Mouse (Mus musculus) forebrain, embryonic 11.5 days (tissue): ENCODE measurements around the gene Fam83g. TPM values are rescaled to one million over a fixed set of nuclear protein-coding genes. Genes with fewer than 3 reads are reported as not detected.
A peak's percentile ranks its signal among the peaks of the same experiment; 100 is the strongest.

Experiments
- ATAC-seq: fragments of 200-750 bp; cut with Nextera tagmentation; replicated peaks from 2 replicates; pipeline ENCODE4 v1.8.0; 2017; ENCODE audit warnings: moderate TSS enrichment; ENCODE audit not compliant: low FRiP score
- DNase-seq: peaks from one replicate; pipeline ENCODE4 v3.0.0-alpha.2; 2017; ENCODE audit warnings: low spot score
- H3K27ac ChIP-seq: fragments of 300-500 bp; sonication (generic); 2 replicates; pipeline ENCODE4 v1.5.1; 2014; ENCODE audit warnings: low read depth, low read length
- H3K27me3 ChIP-seq: fragments of 300-500 bp; sonication (generic); 2 replicates; pipeline ENCODE4 v1.6.1; 2014; ENCODE audit warnings: mild to moderate bottlenecking, low read length, mixed read lengths; ENCODE audit not compliant: control insufficient read depth, insufficient read depth
- H3K36me3 ChIP-seq: fragments of 300-500 bp; sonication (generic); 2 replicates; pipeline ENCODE4 v1.6.1; 2014; ENCODE audit warnings: mild to moderate bottlenecking, low read length, moderate library complexity, mixed read lengths; ENCODE audit not compliant: control insufficient read depth, insufficient read depth
- H3K4me1 ChIP-seq: fragments of 300-500 bp; sonication (generic); replicated peaks from 2 replicates; pipeline ENCODE4 v1.6.1; 2014; ENCODE audit warnings: low read length, mixed read lengths; ENCODE audit not compliant: control insufficient read depth, insufficient read depth
- H3K4me2 ChIP-seq: fragments of 300-500 bp; sonication (generic); 2 replicates; pipeline ENCODE4 v1.6.1; 2014; ENCODE audit warnings: low read depth, mild to moderate bottlenecking, low read length, moderate library complexity, mixed read lengths; ENCODE audit not compliant: severe bottlenecking
- H3K4me3 ChIP-seq: fragments of 300-500 bp; sonication (generic); 2 replicates; pipeline ENCODE4 v1.5.1; 2014; ENCODE audit warnings: low read depth, low read length
- H3K9ac ChIP-seq: fragments of 300-500 bp; sonication (generic); 2 replicates; pipeline ENCODE4 v1.6.1; 2014; ENCODE audit warnings: low read length
- H3K9me3 ChIP-seq: fragments of 300-500 bp; sonication (generic); 2 replicates; pipeline ENCODE4 v1.6.1; 2016; ENCODE audit warnings: low read length, mixed read lengths; ENCODE audit not compliant: control insufficient read depth
- WGBS: fragments of 180-500 bp; shearing (Covaris S2); extraction: QIAGEN DNeasy Blood & Tissue Kit; methylation state at CpG from one replicate; pipeline ENCODE4 v1.1.7; 2014; 5-methylcytosine and 5-hydroxymethylcytosine counted together
- polyA plus RNA-seq: library from polyadenylated mRNA; unstranded; fragments of >200 nt; fragmentation: Nextera tagmentation; extraction: Ambion mirVana; gene quantifications from 2 replicates; pipeline ENCODE4 v1.2.1, GENCODE M21; 2014

Gene Fam83g
- polyA plus RNA-seq, 1 experiment from 2014 or later: 0.65 TPM

GRCm38 (mm10) chr11:61657432-61657831 is 26.5 kb upstream of the Fam83g start:
- ATAC-seq (no peak), DNase-seq (no peak)
- no peak overlapping the region for H3K4me3 ChIP-seq
- no peaks in the 10 kb centered on the region for H3K9me3 ChIP-seq
- no peaks in the 10 kb centered on the region for H3K36me3 ChIP-seq
- no peak overlapping the region for H3K9ac ChIP-seq
- no peaks in the 10 kb centered on the region for H3K27me3 ChIP-seq
- H3K27ac ChIP-seq: no peak overlapping the region
- WGBS: 78% methylated on average over 2 of the region's 2 CpGs
- H3K4me1 ChIP-seq: no peaks in the 10 kb centered on the region
- H3K4me2 ChIP-seq: no peak overlapping the region

GRCm38 (mm10) chr11:61658360-61658922 is 25.4 kb upstream of the Fam83g start:
- ATAC-seq: no peak
- Histone ChIP-seq H3K27ac (no peak overlapping the region), H3K4me3 (no peak overlapping the region)

GRCm38 (mm10) chr11:61659011-61659858 is 24.7 kb upstream of the Fam83g start:
- Histone ChIP-seq H3K9ac (no peak overlapping the region), H3K36me3 (no peaks in the 10 kb centered on the region), H3K27ac (no peak overlapping the region), H3K9me3 (no peaks in the 10 kb centered on the region), H3K4me3 (no peak overlapping the region), H3K27me3 (no peaks in the 10 kb centered on the region), H3K4me1 (no peaks in the 10 kb centered on the region), H3K4me2 (no peak overlapping the region)
- ATAC-seq: no peak
- WGBS: 80% methylated on average over 4 of the region's 4 CpGs
- DNase-seq: no peak

More at GRCm38 (mm10) chr11:61658360-61658922, 25.4 kb upstream of the Fam83g start:
- Histone ChIP-seq H3K27me3 (no peaks in the 10 kb centered on the region), H3K4me1 (no peaks in the 10 kb centered on the region), H3K36me3 (no peaks in the 10 kb centered on the region), H3K4me2 (no peak overlapping the region), H3K9me3 (no peaks in the 10 kb centered on the region), H3K9ac (no peak overlapping the region)
- WGBS: 87% methylated on average over 3 of the region's 3 CpGs
- no peak for DNase-seq

GRCm38 (mm10) chr11:61660001-61660400 is 23.9 kb upstream of the Fam83g start:
- no peak overlapping the region for H3K27ac ChIP-seq
- DNase-seq (no peak), ATAC-seq (no peak)
- 90% methylated on average over 8 of the region's 8 CpGs for WGBS
- no peak overlapping the region for H3K4me2 ChIP-seq
- H3K4me3 ChIP-seq: no peak overlapping the region
- H3K9me3 ChIP-seq: no peaks in the 10 kb centered on the region
- H3K36me3 ChIP-seq: no peaks in the 10 kb centered on the region
- H3K4me1 ChIP-seq: no peaks in the 10 kb centered on the region
- no peak overlapping the region for H3K9ac ChIP-seq
- H3K27me3 ChIP-seq: no peaks in the 10 kb centered on the region

GRCm38 (mm10) chr11:61660806-61661392 is 23.0 kb upstream of the Fam83g start:
- H3K27ac ChIP-seq: no peak overlapping the region
- no peaks in the 10 kb centered on the region for H3K9me3 ChIP-seq
- H3K4me1 ChIP-seq: no peaks in the 10 kb centered on the region
- WGBS: 71% methylated on average over 7 of the region's 7 CpGs
- H3K36me3 ChIP-seq: no peaks in the 10 kb centered on the region
- DNase-seq: no peak
- ATAC-seq: no peak
- no peak overlapping the region for H3K4me2 ChIP-seq
- no peaks in the 10 kb centered on the region for H3K27me3 ChIP-seq
- no peak overlapping the region for H3K9ac ChIP-seq
- H3K4me3 ChIP-seq: no peak overlapping the region

GRCm38 (mm10) chr11:61662189-61662588 is 21.7 kb upstream of the Fam83g start:
- no peaks in the 10 kb centered on the region for H3K4me1 ChIP-seq
- ATAC-seq (no peak), DNase-seq (no peak)
- H3K9me3 ChIP-seq: no peaks in the 10 kb centered on the region
- H3K27me3 ChIP-seq: no peaks in the 10 kb centered on the region
- no peak overlapping the region for H3K4me2 ChIP-seq
- no peaks in the 10 kb centered on the region for H3K36me3 ChIP-seq
- H3K27ac ChIP-seq: no peak overlapping the region
- no peak overlapping the region for H3K9ac ChIP-seq
- H3K4me3 ChIP-seq: no peak overlapping the region
- WGBS: 95% methylated on average over 5 of the region's 5 CpGs

GRCm38 (mm10) chr11:61665401-61665800 is 18.5 kb upstream of the Fam83g start:
- ATAC-seq: no peak

GRCm38 (mm10) chr11:61665991-61666799 is 17.7 kb upstream of the Fam83g start:
- WGBS: 53% methylated on average over 7 of the region's 7 CpGs
- ATAC-seq (no peak), DNase-seq (peak; percentile 64)

More at GRCm38 (mm10) chr11:61665401-61665800, 18.5 kb upstream of the Fam83g start:
- no peak overlapping the region for H3K9ac ChIP-seq
- H3K9me3 ChIP-seq: no peaks in the 10 kb centered on the region
- no peaks in the 10 kb centered on the region for H3K4me1 ChIP-seq
- no peaks in the 10 kb centered on the region for H3K27me3 ChIP-seq
- H3K4me2 ChIP-seq: no peak overlapping the region
- DNase-seq: no peak
- H3K36me3 ChIP-seq: no peaks in the 10 kb centered on the region
- no peak overlapping the region for H3K4me3 ChIP-seq
- H3K27ac ChIP-seq: no peak overlapping the region
- 83% methylated on average over 4 of the region's 4 CpGs for WGBS

More at GRCm38 (mm10) chr11:61665991-61666799, 17.7 kb upstream of the Fam83g start:
- Histone ChIP-seq H3K4me3 (no peak overlapping the region), H3K4me2 (no peak overlapping the region), H3K9ac (no peak overlapping the region), H3K36me3 (no peaks in the 10 kb centered on the region), H3K9me3 (no peaks in the 10 kb centered on the region), H3K4me1 (no peaks in the 10 kb centered on the region), H3K27ac (no peak overlapping the region), H3K27me3 (no peaks in the 10 kb centered on the region)
